Mouse (Mus musculus): ENCODE measurements around the gene Gm20388. TPM values are rescaled to one million over a fixed set of nuclear protein-coding genes. Genes with fewer than 3 reads are reported as not detected.
A peak's percentile ranks its signal among the peaks of the same experiment; 100 is the strongest.

The Gm20388 gene
- polyA plus RNA-seq, 1 experiment from 2014 or later = not detected

DNA sequence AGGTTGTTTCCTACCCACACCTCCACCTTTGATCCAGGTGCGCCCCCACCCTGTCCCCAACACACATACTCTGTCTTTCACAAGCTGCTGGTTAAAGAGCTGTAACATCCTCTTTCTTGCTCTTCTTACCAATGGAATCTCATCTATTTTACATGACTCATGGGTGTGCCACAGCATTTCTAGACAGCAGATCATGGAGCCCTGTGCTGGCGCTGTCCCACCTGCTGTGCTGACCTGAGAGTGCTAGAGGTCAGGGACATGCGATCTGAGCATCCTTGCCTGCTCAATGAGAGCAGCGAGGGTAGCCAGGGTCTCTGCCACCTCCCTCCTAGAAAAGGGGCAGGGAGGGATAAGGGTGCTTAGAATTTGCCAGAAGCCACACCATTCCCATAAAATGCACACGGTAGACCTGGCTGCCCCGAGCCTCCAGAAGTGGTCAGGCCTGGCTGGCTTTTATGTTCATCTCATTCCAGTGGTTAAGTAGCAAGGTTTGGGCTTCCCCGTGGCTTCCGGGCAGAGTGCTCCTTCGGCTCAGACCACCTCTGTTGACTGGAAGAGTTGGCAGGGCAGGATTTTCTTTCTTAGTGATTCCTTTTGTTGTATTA is 3594.1 kb downstream of the Gm20388 start:
- Histone ChIP-seq H3K36me3 (ENCODE audit: control insufficient read depth, insufficient read depth) (peaks cover 76% of the 10 kb centered on the region), H3K27me3 (replicated peaks; ENCODE audit: control insufficient read depth, insufficient read depth, low read length) (no peaks in the 10 kb centered on the region), H3K9ac (ENCODE audit: low read depth, low read length) (no peak overlapping the region), H3K4me2 (replicated peaks; ENCODE audit: low read depth) (no peak overlapping the region), H3K4me1 (replicated peaks; ENCODE audit: control insufficient read depth, insufficient read depth, low read length) (no peaks in the 10 kb centered on the region), H3K9me3 (ENCODE audit: control insufficient read depth) (no peaks in the 10 kb centered on the region), H3K4me3 (ENCODE audit: low read depth, low read length) (no peak overlapping the region), H3K27ac (ENCODE audit: low read depth, low read length) (no peak overlapping the region)
- ATAC-seq = no peak
- no peak for TF ChIP-seq CTCF (IDR thresholded peaks at IDR 0.05; ENCODE audit: low read depth)
- WGBS = 92% methylated on average over 9 of the region's 9 CpGs

DNA sequence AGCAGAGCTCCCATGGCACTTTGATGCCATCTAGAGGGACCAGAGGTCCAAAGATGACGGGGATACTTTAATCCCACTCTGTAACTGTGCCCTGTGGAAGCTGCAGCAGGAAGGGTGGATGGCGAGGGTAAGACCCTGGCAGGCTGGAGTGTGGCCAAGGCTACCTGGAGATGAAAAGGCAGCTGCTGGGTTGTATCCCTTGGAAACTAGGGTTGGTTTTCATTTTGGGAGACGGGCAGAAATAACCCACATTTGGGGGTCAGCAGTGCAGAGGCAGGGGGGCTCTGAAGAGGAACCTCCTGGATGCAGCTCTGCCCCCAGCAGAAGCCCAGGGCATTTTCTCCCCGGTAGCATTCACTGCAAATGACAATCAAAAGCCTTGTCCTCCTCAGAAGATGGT is 3594.6 kb downstream of the Gm20388 start:
- ATAC-seq = no peak
- TF ChIP-seq CTCF (IDR thresholded peaks at IDR 0.05; ENCODE audit: low read depth) = no peak
- Histone ChIP-seq H3K27ac (ENCODE audit: low read depth, low read length) (no peak overlapping the region), H3K4me3 (ENCODE audit: low read depth, low read length) (no peak overlapping the region), H3K4me1 (replicated peaks; ENCODE audit: control insufficient read depth, insufficient read depth, low read length) (no peaks in the 10 kb centered on the region), H3K27me3 (replicated peaks; ENCODE audit: control insufficient read depth, insufficient read depth, low read length) (no peaks in the 10 kb centered on the region), H3K9ac (ENCODE audit: low read depth, low read length) (no peak overlapping the region), H3K9me3 (ENCODE audit: control insufficient read depth) (no peaks in the 10 kb centered on the region), H3K36me3 (ENCODE audit: control insufficient read depth, insufficient read depth) (peaks cover 71% of the 10 kb centered on the region), H3K4me2 (replicated peaks; ENCODE audit: low read depth) (no peak overlapping the region)
- 79% methylated on average over 4 of the region's 4 CpGs for WGBS

DNA sequence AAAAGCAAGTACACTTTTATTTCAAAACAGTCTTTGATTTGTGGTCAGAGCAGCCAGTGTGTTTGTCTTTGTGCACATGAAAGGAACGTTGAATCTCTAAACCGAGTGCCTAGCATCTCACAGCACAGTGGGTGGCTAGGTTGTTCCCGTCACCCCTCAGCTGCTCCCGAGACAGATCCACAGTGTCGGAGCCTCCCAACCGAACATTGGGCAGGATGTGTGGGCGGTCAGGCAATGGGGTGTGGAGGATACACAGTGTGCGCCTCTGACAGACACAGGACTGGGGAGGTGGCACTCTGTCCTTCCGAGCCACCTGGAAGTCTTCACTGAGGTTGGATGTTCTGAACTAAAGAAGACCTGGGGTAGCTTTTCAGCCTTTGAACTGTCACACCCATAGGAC is 3595.1 kb downstream of the Gm20388 start:
- Histone ChIP-seq H3K9ac (ENCODE audit: low read depth, low read length) (no peak overlapping the region), H3K9me3 (ENCODE audit: control insufficient read depth) (no peaks in the 10 kb centered on the region), H3K36me3 (ENCODE audit: control insufficient read depth, insufficient read depth) (peaks cover 66% of the 10 kb centered on the region), H3K27ac (ENCODE audit: low read depth, low read length) (no peak overlapping the region), H3K4me2 (replicated peaks; ENCODE audit: low read depth) (no peak overlapping the region), H3K27me3 (replicated peaks; ENCODE audit: control insufficient read depth, insufficient read depth, low read length) (no peaks in the 10 kb centered on the region), H3K4me1 (replicated peaks; ENCODE audit: control insufficient read depth, insufficient read depth, low read length) (no peaks in the 10 kb centered on the region), H3K4me3 (ENCODE audit: low read depth, low read length) (no peak overlapping the region)
- TF ChIP-seq CTCF (IDR thresholded peaks at IDR 0.05; ENCODE audit: low read depth) = no peak
- WGBS = 85% methylated on average over 9 of the region's 9 CpGs
- ATAC-seq = no peak

DNA sequence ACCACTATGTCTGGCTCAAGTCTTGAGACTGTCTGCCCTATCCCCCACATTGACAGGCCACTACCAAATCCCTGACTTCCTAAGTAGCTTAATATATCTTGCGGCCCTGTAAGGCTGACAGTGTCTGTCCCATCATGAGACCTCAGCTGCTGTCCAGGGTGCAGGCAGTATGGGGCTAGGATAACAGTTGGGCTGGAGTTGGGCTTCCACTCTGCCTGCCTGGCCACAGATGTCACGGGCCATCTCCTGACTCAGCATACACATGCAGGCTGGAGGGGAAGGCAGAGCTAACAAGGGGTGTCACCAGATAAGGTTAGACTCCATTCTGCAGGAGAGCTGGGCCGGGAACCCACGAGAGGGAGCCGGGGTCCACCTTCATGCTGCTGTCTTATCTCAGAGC is 3596.5 kb downstream of the Gm20388 start:
- H3K9ac ChIP-seq (ENCODE audit: low read depth, low read length) = no peak overlapping the region
- H3K36me3 ChIP-seq (ENCODE audit: control insufficient read depth, insufficient read depth) = peaks cover 52% of the 10 kb centered on the region
- no peaks in the 10 kb centered on the region for H3K27me3 ChIP-seq (replicated peaks; ENCODE audit: control insufficient read depth, insufficient read depth, low read length)
- 99% methylated on average over 5 of the region's 5 CpGs for WGBS
- no peaks in the 10 kb centered on the region for H3K4me1 ChIP-seq (replicated peaks; ENCODE audit: control insufficient read depth, insufficient read depth, low read length)
- ATAC-seq = no peak
- H3K9me3 ChIP-seq (ENCODE audit: control insufficient read depth) = no peaks in the 10 kb centered on the region
- no peak overlapping the region for H3K4me2 ChIP-seq (replicated peaks; ENCODE audit: low read depth)
- no peak for TF ChIP-seq CTCF (IDR thresholded peaks at IDR 0.05; ENCODE audit: low read depth)
- no peak overlapping the region for H3K27ac ChIP-seq (ENCODE audit: low read depth, low read length)
- H3K4me3 ChIP-seq (ENCODE audit: low read depth, low read length) = no peak overlapping the region

DNA sequence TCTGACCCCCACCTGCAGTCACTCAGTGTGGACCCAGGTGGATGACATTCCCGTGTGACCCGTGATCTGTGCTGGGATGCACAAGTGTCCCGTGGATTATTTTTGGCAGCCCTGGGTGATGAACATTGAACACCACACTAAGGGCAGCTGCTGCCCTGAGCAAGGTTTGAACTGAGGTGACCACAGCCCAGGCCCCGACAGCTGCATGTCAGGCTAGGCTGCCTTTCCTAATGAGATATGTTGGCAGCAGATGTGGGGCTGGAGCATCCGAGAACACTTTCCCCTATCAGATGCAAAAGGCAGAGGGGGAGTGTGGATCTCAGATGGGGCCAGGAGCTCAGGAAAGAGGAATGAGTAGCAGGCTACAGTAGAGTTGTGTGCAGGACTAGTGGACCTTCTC is 3600.2 kb downstream of the Gm20388 start:
- H3K4me3 ChIP-seq (ENCODE audit: low read depth, low read length) = no peak overlapping the region
- 82% methylated on average over 5 of the region's 5 CpGs for WGBS
- no peak for TF ChIP-seq CTCF (IDR thresholded peaks at IDR 0.05; ENCODE audit: low read depth)
- H3K27ac ChIP-seq (ENCODE audit: low read depth, low read length) = no peak overlapping the region
- H3K27me3 ChIP-seq (replicated peaks; ENCODE audit: control insufficient read depth, insufficient read depth, low read length) = peaks cover 34% of the 10 kb centered on the region
- ATAC-seq = no peak
- peaks cover 16% of the 10 kb centered on the region for H3K36me3 ChIP-seq (ENCODE audit: control insufficient read depth, insufficient read depth)
- no peaks in the 10 kb centered on the region for H3K4me1 ChIP-seq (replicated peaks; ENCODE audit: control insufficient read depth, insufficient read depth, low read length)
- H3K9me3 ChIP-seq (ENCODE audit: control insufficient read depth) = no peaks in the 10 kb centered on the region
- H3K4me2 ChIP-seq (replicated peaks; ENCODE audit: low read depth) = no peak overlapping the region
- H3K9ac ChIP-seq (ENCODE audit: low read depth, low read length) = no peak overlapping the region

DNA sequence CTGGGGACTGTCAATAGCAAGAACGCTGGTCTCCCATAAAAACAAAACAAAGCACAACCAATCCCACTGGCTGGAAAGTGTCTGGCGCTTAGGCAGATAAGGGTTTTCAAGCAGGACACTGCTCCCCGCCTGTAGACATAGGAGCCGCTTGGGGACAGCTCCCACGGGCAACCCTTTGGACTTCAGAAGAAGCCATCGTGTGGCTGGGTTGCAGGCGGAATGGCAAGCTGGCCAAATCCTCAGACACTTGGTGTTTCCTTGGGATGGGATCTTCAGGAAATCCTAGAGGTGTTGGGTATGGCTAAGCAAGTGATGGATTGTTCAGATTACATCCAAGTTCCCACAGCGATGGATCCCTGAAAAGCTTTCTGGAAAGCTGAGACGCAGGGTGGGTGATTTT is 3603.5 kb downstream of the Gm20388 start:
- Histone ChIP-seq H3K36me3 (ENCODE audit: control insufficient read depth, insufficient read depth) (no peaks in the 10 kb centered on the region; the same call in 1 of the 2 replicates), H3K9ac (ENCODE audit: low read depth, low read length) (no peak overlapping the region), H3K27me3 (replicated peaks; ENCODE audit: control insufficient read depth, insufficient read depth, low read length) (peaks cover 45% of the 10 kb centered on the region), H3K9me3 (ENCODE audit: control insufficient read depth) (no peaks in the 10 kb centered on the region), H3K4me1 (replicated peaks; ENCODE audit: control insufficient read depth, insufficient read depth, low read length) (peaks cover 2% of the 10 kb centered on the region), H3K4me2 (replicated peaks; ENCODE audit: low read depth) (peak overlapping the region; percentile 95; the same call in 1 of the 2 replicates), H3K27ac (ENCODE audit: low read depth, low read length) (no peak overlapping the region), H3K4me3 (ENCODE audit: low read depth, low read length) (peak overlapping the region; percentile 49; the same call in 1 of the 2 replicates)
- ATAC-seq = no peak
- 4% methylated on average over 9 of the region's 9 CpGs for WGBS
- TF ChIP-seq CTCF (IDR thresholded peaks at IDR 0.05; ENCODE audit: low read depth) = no peak
